Mouse (Mus musculus): ENCODE results near the gene Ptpra. TPM values are rescaled to one million over a fixed set of nuclear protein-coding genes. Genes with fewer than 3 reads are reported as not detected.

The Ptpra gene
- polyA plus RNA-seq, 1 experiment from 2014 or later, result 142 TPM

- no peaks in the 10 kb centered on the region for H3K36me3 ChIP-seq (replicated peaks)
These were observed 337 bp downstream of the Ptpra start for GRCm38 (mm10) chr2:130450434-130450796.

GRCm38 (mm10) chr2:130451086-130451726 lies 1.1 kb downstream of the Ptpra start:
- H3K4me1 ChIP-seq, result peaks cover 43% of the 10 kb centered on the region
- no peak overlapping the region for H3K27ac ChIP-seq

More at GRCm38 (mm10) chr2:130450434-130450796, 337 bp downstream of the Ptpra start:
- Histone ChIP-seq H3K4me2 (peak overlapping the region; percentile 80), H3K27ac (peak overlapping the region; percentile 82), H3K4me3 (peak overlapping the region; percentile 70), H3K4me1 (peaks cover 43% of the 10 kb centered on the region), H3K27me3 (replicated peaks) (0 out of 2 replicates have a peak, but pooled peaks cover 7% of the 10 kb centered on the region), H3K9ac (peak overlapping the region; percentile 67), H3K9me3 (no peaks in the 10 kb centered on the region)
- peak; percentile 87 for ATAC-seq (replicated peaks)
- WGBS, result under 1% methylated on average over 31 of the region's 47 CpGs

GRCm38 (mm10) chr2:130451727-130452090 lies 1.6 kb downstream of the Ptpra start:
- Histone ChIP-seq H3K9me3 (no peaks in the 10 kb centered on the region), H3K36me3 (replicated peaks) (no peaks in the 10 kb centered on the region), H3K4me2 (peak overlapping the region; percentile 80), H3K4me1 (peaks cover 43% of the 10 kb centered on the region), H3K27ac (no peak overlapping the region), H3K9ac (peak overlapping the region; percentile 67; the same call in 1 of the 2 replicates), H3K27me3 (replicated peaks) (0 out of 2 replicates have a peak, but pooled peaks cover 7% of the 10 kb centered on the region), H3K4me3 (peak overlapping the region; percentile 70)
- WGBS, result 66% methylated on average over 3 of the region's 3 CpGs
- no peak for ATAC-seq (replicated peaks)

More at GRCm38 (mm10) chr2:130451086-130451726, 1.1 kb downstream of the Ptpra start:
- no peaks in the 10 kb centered on the region for H3K9me3 ChIP-seq
- H3K4me2 ChIP-seq, result peak overlapping the region; percentile 80
- H3K4me3 ChIP-seq, result peak overlapping the region; percentile 70
- 0 out of 2 replicates have a peak, but pooled peaks cover 7% of the 10 kb centered on the region for H3K27me3 ChIP-seq (replicated peaks)
- no peak for ATAC-seq (replicated peaks)
- H3K36me3 ChIP-seq (replicated peaks), result no peaks in the 10 kb centered on the region
- 60% methylated on average over 14 of the region's 14 CpGs for WGBS
- H3K9ac ChIP-seq, result peak overlapping the region; percentile 67

- Histone ChIP-seq H3K36me3 (replicated peaks) (no peaks in the 10 kb centered on the region), H3K4me3 (no peak overlapping the region), H3K9me3 (no peaks in the 10 kb centered on the region), H3K4me1 (peaks cover 43% of the 10 kb centered on the region), H3K9ac (no peak overlapping the region), H3K4me2 (no peak overlapping the region), H3K27ac (no peak overlapping the region), H3K27me3 (replicated peaks) (0 out of 2 replicates have a peak, but pooled peaks cover 7% of the 10 kb centered on the region)
- 52% methylated on average over 2 of the region's 2 CpGs for WGBS
- ATAC-seq (replicated peaks), result no peak
These were observed 2.2 kb downstream of the Ptpra start for GRCm38 (mm10) chr2:130452266-130452665.

GRCm38 (mm10) chr2:130453421-130453820 lies 3.3 kb downstream of the Ptpra start:
- Histone ChIP-seq H3K36me3 (replicated peaks) (no peaks in the 10 kb centered on the region), H3K9ac (no peak overlapping the region), H3K4me2 (no peak overlapping the region), H3K9me3 (no peaks in the 10 kb centered on the region), H3K4me3 (no peak overlapping the region), H3K4me1 (peaks cover 43% of the 10 kb centered on the region), H3K27ac (no peak overlapping the region), H3K27me3 (replicated peaks) (0 out of 2 replicates have a peak, but pooled peaks cover 2% of the 10 kb centered on the region)
- no peak for ATAC-seq (replicated peaks)
- WGBS, result 64% methylated on average over 6 of the region's 6 CpGs

GRCm38 (mm10) chr2:130454748-130455370 lies 4.8 kb downstream of the Ptpra start:
- no peaks in the 10 kb centered on the region for H3K36me3 ChIP-seq (replicated peaks)
- no peak for ATAC-seq (replicated peaks)
- no peaks in the 10 kb centered on the region for H3K27me3 ChIP-seq (replicated peaks)

GRCm38 (mm10) chr2:130457871-130458270 lies 7.8 kb downstream of the Ptpra start:
- Histone ChIP-seq H3K27ac (no peak overlapping the region), H3K9ac (no peak overlapping the region), H3K4me2 (no peak overlapping the region), H3K9me3 (no peaks in the 10 kb centered on the region), H3K4me1 (peaks cover 13% of the 10 kb centered on the region), H3K27me3 (replicated peaks) (no peaks in the 10 kb centered on the region), H3K4me3 (no peak overlapping the region), H3K36me3 (replicated peaks) (no peaks in the 10 kb centered on the region)
- WGBS, result 91% methylated on average over 3 of the region's 3 CpGs
- ATAC-seq (replicated peaks), result no peak

More at GRCm38 (mm10) chr2:130454748-130455370, 4.8 kb downstream of the Ptpra start:
- Histone ChIP-seq H3K27ac (no peak overlapping the region), H3K4me2 (no peak overlapping the region), H3K4me3 (no peak overlapping the region), H3K9me3 (no peaks in the 10 kb centered on the region), H3K4me1 (peaks cover 35% of the 10 kb centered on the region), H3K9ac (no peak overlapping the region)
- 75% methylated on average over 6 of the region's 6 CpGs for WGBS

- Histone ChIP-seq H3K4me1 (peaks cover 6% of the 10 kb centered on the region), H3K36me3 (replicated peaks) (no peaks in the 10 kb centered on the region), H3K4me3 (no peak overlapping the region), H3K9me3 (no peaks in the 10 kb centered on the region), H3K27me3 (replicated peaks) (no peaks in the 10 kb centered on the region), H3K9ac (no peak overlapping the region), H3K4me2 (no peak overlapping the region), H3K27ac (no peak overlapping the region)
- no peak for ATAC-seq (replicated peaks)
- 92% methylated on average over 3 of the region's 3 CpGs for WGBS
These were observed 9.5 kb downstream of the Ptpra start for GRCm38 (mm10) chr2:130459576-130459975.

GRCm38 (mm10) chr2:130461287-130462071 lies 11.4 kb downstream of the Ptpra start:
- H3K4me1 ChIP-seq, result no peaks in the 10 kb centered on the region; the same call in 1 of the 2 replicates
- no peaks in the 10 kb centered on the region for H3K27me3 ChIP-seq (replicated peaks)
- no peak for ATAC-seq (replicated peaks)
- WGBS, result 77% methylated on average over 15 of the region's 15 CpGs
- no peak overlapping the region for H3K27ac ChIP-seq
- no peaks in the 10 kb centered on the region for H3K36me3 ChIP-seq (replicated peaks)
- H3K9me3 ChIP-seq, result no peaks in the 10 kb centered on the region
- no peak overlapping the region for H3K4me2 ChIP-seq
- no peak overlapping the region for H3K4me3 ChIP-seq
- no peak overlapping the region for H3K9ac ChIP-seq

GRCm38 (mm10) chr2:130466438-130466837 lies 16.4 kb downstream of the Ptpra start:
- Histone ChIP-seq H3K9me3 (no peaks in the 10 kb centered on the region), H3K27me3 (replicated peaks) (no peaks in the 10 kb centered on the region), H3K36me3 (replicated peaks) (no peaks in the 10 kb centered on the region), H3K9ac (no peak overlapping the region), H3K4me3 (no peak overlapping the region), H3K4me1 (peaks cover 16% of the 10 kb centered on the region), H3K27ac (no peak overlapping the region), H3K4me2 (no peak overlapping the region)
- WGBS, result 90% methylated on average over 1 of the region's 1 CpGs
- no peak for ATAC-seq (replicated peaks)

- Histone ChIP-seq H3K4me1 (peaks cover 16% of the 10 kb centered on the region), H3K27ac (0 out of 2 replicates have a peak overlapping the region, but pooled peaks have one; percentile 14), H3K9ac (no peak overlapping the region), H3K4me2 (no peak overlapping the region), H3K9me3 (no peaks in the 10 kb centered on the region), H3K4me3 (no peak overlapping the region), H3K36me3 (replicated peaks) (no peaks in the 10 kb centered on the region), H3K27me3 (replicated peaks) (no peaks in the 10 kb centered on the region)
- ATAC-seq (replicated peaks), result peak; percentile 54
- WGBS, result 3% methylated on average over 4 of the region's 4 CpGs
These were observed 19.3 kb downstream of the Ptpra start for GRCm38 (mm10) chr2:130469366-130469765.

- Histone ChIP-seq H3K4me1 (peaks cover 16% of the 10 kb centered on the region), H3K4me3 (no peak overlapping the region), H3K36me3 (replicated peaks) (no peaks in the 10 kb centered on the region), H3K9me3 (no peaks in the 10 kb centered on the region), H3K9ac (no peak overlapping the region), H3K27ac (peak overlapping the region; percentile 14; the same call in 1 of the 2 replicates), H3K4me2 (no peak overlapping the region), H3K27me3 (replicated peaks) (no peaks in the 10 kb centered on the region)
- WGBS, result 54% methylated on average over 2 of the region's 2 CpGs
- no peak for ATAC-seq (replicated peaks)
These were observed 19.9 kb downstream of the Ptpra start for GRCm38 (mm10) chr2:130469935-130470334.
